Mouse (Mus musculus) kidney, adult 2 months (tissue): ENCODE results near the gene Rnh1.

Experiments used
- CTCF ChIP-seq: fragments of 200-500 bp; conservative IDR thresholded peaks from 2 replicates; pipeline ENCODE4 v1.5.1; 2011; ENCODE audit warnings: low read depth, mild to moderate bottlenecking, control low read depth, low read length, moderate library complexity, mixed read lengths; ENCODE audit not compliant: insufficient read depth, insufficient read length
- POLR2A ChIP-seq: fragments of 200-500 bp; IDR thresholded peaks from one replicate; pipeline ENCODE4 v1.6.1; 2011; ENCODE audit warnings: low read depth, low read length, control low read depth

GRCm38 (mm10) chr7:141122245-141122644 is 50.4 kb downstream of the Rnh1 start, which contains the start of gene Ptdss2:
- TF ChIP-seq CTCF (no peak), POLR2A (no peak)
